Mouse (Mus musculus) embryo, embryonic 11 days (tissue): ENCODE results near the gene Nudt16.
A peak's percentile ranks its signal among the peaks of the same experiment; 100 is the strongest.
"Not testable (repeated sequence)": the region's sequence is repeated elsewhere in the genome, so short reads cannot be mapped to it uniquely, and the experiment has no call there.

Experiments
- DNase-seq: peaks from one replicate; pipeline ENCODE4 v3.0.0-alpha.2; 2015

The Nudt16 gene

GRCm38 (mm10) chr9:105131253-105132001 is at the start of gene Nudt16:
Gene Nudt16, minus strand, starts transcription at chr9:105131824.
- DNase-seq = peak; percentile 96

DNA sequence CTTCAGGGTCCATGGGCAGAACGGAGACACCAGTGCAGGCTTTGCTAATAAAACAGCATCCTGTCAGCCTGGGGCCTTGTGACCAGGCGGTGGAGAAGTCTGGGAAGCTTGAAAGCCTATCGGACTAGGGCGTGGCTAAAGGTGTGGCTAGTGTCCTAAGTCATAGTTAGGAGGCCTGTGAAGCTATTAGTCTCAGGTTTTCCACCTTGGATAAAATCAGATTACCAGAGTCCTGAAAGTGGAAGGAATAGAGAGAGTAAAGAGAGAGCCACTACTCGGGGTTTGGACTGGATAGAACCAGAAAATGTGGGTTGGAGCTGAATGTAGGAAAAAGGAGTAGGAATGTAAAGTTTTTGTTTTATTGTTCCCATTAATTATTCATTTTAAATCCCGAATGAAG is 13.4 kb upstream of the Nudt16 start, which contains the start of gene 1700080E11Rik:
1700080E11Rik (minus strand) TSS at position 101 of the 400 bp plus-strand sequence.
- DNase-seq = no peak

GRCm38 (mm10) chr9:105139204-105139603 is 7.6 kb upstream of the Nudt16 start:
- no peak for DNase-seq

GRCm38 (mm10) chr9:105136404-105136803 is 4.8 kb upstream of the Nudt16 start:
- DNase-seq = no peak

DNA sequence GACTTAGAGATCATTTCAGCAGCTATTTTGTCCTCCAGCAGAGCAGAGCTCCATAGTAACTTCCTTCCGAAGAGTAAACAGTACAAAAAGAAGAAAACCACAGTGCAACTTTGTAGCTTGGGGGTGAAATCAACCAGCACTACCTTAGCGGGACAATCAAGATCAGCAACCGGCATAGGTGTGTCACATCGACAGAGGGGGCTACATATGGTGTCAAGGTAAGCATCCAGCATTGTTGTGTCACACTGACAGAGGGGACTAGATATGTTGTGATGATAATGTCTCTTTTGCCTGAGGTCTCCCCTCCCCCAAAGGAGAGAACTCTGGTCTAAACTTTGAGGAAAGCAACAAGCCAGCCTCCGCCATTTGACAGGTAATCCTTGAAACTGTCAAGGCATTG is 2.9 kb upstream of the Nudt16 start:
- DNase-seq = no peak

GRCm38 (mm10) chr9:105132002-105132367 is 361 bp upstream of the Nudt16 start:
- DNase-seq = no peak

DNA sequence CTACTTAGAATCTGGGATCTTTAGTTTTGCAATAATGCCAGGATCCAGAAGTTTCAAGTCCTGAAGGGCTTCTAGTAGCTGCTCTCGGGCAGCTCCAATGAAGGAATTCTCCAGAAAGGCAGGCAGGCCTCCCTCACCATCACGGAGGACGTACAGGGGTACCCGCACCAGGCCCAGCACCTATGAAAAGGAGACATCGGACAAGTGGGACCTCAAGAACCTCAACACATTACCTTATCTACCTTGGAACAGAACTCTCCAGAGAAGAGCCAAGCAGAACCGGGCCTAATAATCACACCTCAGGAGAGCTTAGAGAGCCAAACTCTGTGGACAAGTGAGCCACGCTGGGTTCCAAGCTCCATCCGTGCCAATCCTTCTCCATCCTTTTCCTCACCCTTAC is 1.3 kb downstream of the Nudt16 start:
- DNase-seq = no peak

- DNase-seq = not testable (repeated sequence)
Measured at GRCm38 (mm10) chr9:105125206-105125605, 6.4 kb downstream of the Nudt16 start.

- DNase-seq = no peak
Measured at GRCm38 (mm10) chr9:105103893-105104292, 27.7 kb downstream of the Nudt16 start.

DNA sequence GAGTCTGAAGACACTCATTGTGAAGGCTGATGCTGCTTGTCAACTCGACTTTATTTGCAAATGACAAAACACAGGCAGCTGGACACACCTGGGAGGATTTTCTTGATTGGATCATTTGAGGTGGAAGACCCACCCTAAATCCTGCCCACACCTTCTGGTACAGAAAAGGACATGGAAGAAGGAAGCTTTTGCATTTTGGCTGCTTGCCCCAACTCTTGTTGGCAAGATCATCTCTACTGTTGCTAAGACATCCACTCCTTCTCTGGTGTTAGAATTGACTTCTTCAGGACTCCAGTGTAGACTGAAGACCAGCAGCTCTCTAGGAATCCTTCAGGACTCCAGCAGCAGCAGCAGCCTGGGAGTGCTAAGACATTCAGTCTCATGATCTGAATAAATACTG is 29.7 kb downstream of the Nudt16 start:
- DNase-seq = no peak

DNA sequence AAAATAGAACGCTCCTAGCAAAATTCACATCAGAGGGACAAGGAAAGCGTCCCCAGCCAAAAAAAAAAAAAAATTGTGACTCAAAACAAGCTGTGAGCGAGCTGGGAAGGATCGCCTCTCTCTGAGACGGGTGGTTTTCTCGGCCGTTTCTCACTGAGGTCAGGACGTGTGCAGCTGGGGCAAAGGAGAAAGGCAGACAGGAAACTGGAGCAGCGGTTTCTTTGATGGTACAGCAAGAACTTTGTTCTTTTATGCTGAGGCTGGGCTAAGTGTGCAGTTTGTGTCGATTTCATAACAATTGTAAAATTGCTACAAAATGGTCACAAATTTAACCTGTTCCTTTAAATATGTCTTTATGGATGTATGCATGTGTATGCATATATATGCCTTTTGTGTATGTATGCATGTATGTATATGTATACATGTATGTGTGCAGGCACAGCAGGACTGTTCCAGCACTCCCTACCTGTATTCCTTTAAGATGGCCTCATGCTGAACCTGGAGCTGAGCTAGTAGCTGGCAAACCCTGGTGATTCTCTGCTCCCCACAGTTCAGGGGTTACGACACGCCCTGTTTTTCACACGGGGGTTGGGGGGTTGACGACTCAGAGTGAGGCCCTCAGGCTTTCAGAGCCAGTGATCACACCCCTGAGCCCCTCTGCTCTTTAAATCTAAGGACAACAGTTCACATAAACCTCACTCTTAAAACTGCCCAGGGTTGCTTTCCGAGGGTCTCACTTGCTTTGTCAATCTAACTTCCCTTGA is 30.6 kb downstream of the Nudt16 start:
- no peak for DNase-seq

DNA sequence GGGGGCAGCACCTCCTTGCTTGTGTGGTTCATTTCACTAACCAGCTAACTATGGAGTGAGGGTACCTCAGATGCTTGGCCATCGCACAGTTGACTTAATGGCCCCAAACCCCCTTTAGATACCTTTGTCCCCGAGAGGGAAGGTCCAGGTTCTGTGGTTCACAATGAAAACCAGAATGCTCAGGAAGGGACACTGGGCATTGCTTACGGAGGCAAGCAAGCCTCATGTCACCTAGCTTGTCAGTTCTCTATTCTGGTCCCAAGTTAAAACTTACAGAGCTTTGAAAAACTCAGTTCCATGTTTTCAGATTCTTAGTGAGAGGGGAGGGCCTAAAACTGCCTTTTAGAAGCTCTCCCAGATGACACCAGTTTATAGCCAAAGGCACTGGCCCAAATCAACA is 51.4 kb downstream of the Nudt16 start:
- DNase-seq = no peak
